Comparison of ENCODE assay signal across 13 mouse cellular contexts in genomic region chr12:108049625-108050024, GRCm38 (mm10). TPM values are rescaled to one million over a fixed set of nuclear protein-coding genes. Genes with fewer than 3 reads are reported as not detected.
DNase-seq lines count a peak whose midpoint lies in the region; ATAC-seq and TF ChIP-seq lines count a peak whose summit lies in the region.
"Had no signal": no experiment of that assay in that cellular context is flagged by ENCODE, and none has a peak within 500 bp of the region (broad histone marks: within the 10 kb centered on the region; RNA-seq: fewer than 3 reads in every experiment).

No protein-coding gene starts in this region.

- WGBS in forebrain, postnatal 0 days, result 66% methylated on average over 13 of the region's 13 CpGs
- 84% methylated on average over 13 of the region's 13 CpGs for WGBS in forebrain, embryonic 11.5 days
- 84% methylated on average over 13 of the region's 13 CpGs for WGBS in hindbrain, embryonic 13.5 days

- intact Hi-C loops in gastrocnemius, adult 2 months (cut with DNase I), result no loop called here
- intact Hi-C loops in heart, postnatal 14 days (cut with DNase I), result no loop called here

- no peak overlapping the region for H3K4me2 ChIP-seq in forebrain, postnatal 0 days (ENCODE audit: low read depth)
- H3K4me2 ChIP-seq in forebrain, embryonic 11.5 days (ENCODE audit: low read depth, low read length, severe bottlenecking), result no peak overlapping the region
- no peak overlapping the region for H3K4me2 ChIP-seq in hindbrain, embryonic 13.5 days
- H3K4me2 ChIP-seq: hindbrain, embryonic 15.5 days had no signal

- no peaks in the 10 kb centered on the region for H3K27me3 ChIP-seq in forebrain, postnatal 0 days (ENCODE audit: insufficient read depth, low read length)
- H3K27me3 ChIP-seq in forebrain, embryonic 11.5 days (ENCODE audit: control insufficient read depth, insufficient read depth, low read length), result no peaks in the 10 kb centered on the region
- H3K27me3 ChIP-seq in hindbrain, embryonic 13.5 days, result peaks cover 3% of the 10 kb centered on the region; the same call in 1 of the 2 replicates
- H3K27me3 ChIP-seq: hindbrain, embryonic 15.5 days had no signal

- no peak overlapping the region for H3K4me3 ChIP-seq in forebrain, postnatal 0 days (ENCODE audit: low read depth, low read length)
- no peak overlapping the region for H3K4me3 ChIP-seq in forebrain, embryonic 11.5 days (ENCODE audit: low read depth, low read length)
- peak overlapping the region; percentile 9; the same call in 1 of the 2 replicates for H3K4me3 ChIP-seq in gastrocnemius, adult 2 months
- no peak overlapping the region for H3K4me3 ChIP-seq in hindbrain, embryonic 13.5 days
- H3K4me3 ChIP-seq: erythroblast, embryonic 14.5 days; hindbrain, embryonic 15.5 days had no signal

- H3K27ac ChIP-seq in forebrain, postnatal 0 days (ENCODE audit: low read depth, low read length), result 0 out of 2 replicates have a peak overlapping the region, but pooled peaks have one; percentile 35
- no peak overlapping the region for H3K27ac ChIP-seq in forebrain, embryonic 11.5 days (ENCODE audit: low read depth, low read length)
- H3K27ac ChIP-seq in gastrocnemius, adult 2 months, result 0 out of 2 replicates have a peak overlapping the region, but pooled peaks have one; percentile 8
- H3K27ac ChIP-seq in hindbrain, embryonic 13.5 days, result no peak overlapping the region
- H3K27ac ChIP-seq: hindbrain, embryonic 15.5 days had no signal

- no peak overlapping the region for H3K9ac ChIP-seq in forebrain, postnatal 0 days
- no peak overlapping the region for H3K9ac ChIP-seq in forebrain, embryonic 11.5 days (ENCODE audit: low read length)
- no peak overlapping the region for H3K9ac ChIP-seq in hindbrain, embryonic 13.5 days
- H3K9ac ChIP-seq: hindbrain, embryonic 15.5 days had no signal

- DNase-seq in forebrain, postnatal 0 days, result peak; percentile 59
- no peak for DNase-seq in forebrain, embryonic 11.5 days (ENCODE audit: low spot score)
- DNase-seq in layer of hippocampus, adult 9-11 months, result peak; percentile 44
- no peak for DNase-seq in layer of hippocampus, adult 9-10 months (ENCODE audit: low spot score)
- DNase-seq in gastrocnemius, adult 2 months, result peak; percentile 45
- DNase-seq in heart, postnatal 14 days, result peak; percentile 26 to 36
- DNase-seq in spleen, postnatal 10 days (ENCODE audit: low spot score in 2 of 2), result no peak
- DNase-seq: cerebellum, postnatal 14 days; thymus, postnatal 36 days had no signal

- no peak for TF ChIP-seq CTCF in forebrain, postnatal 0 days (IDR thresholded peaks at IDR 0.05; ENCODE audit: low read depth)
- TF ChIP-seq CTCF in gastrocnemius, adult 2 months (IDR thresholded peaks at IDR 0.05), result no peak

- H3K36me3 ChIP-seq in forebrain, postnatal 0 days (ENCODE audit: insufficient read depth), result no peaks in the 10 kb centered on the region
- no peaks in the 10 kb centered on the region for H3K36me3 ChIP-seq in forebrain, embryonic 11.5 days (ENCODE audit: control insufficient read depth, insufficient read depth, low read length)
- H3K36me3 ChIP-seq in hindbrain, embryonic 13.5 days, result no peaks in the 10 kb centered on the region
- H3K36me3 ChIP-seq: hindbrain, embryonic 15.5 days had no signal

- peak; percentile 50; the same call in 1 of the 2 replicates for ATAC-seq in forebrain, postnatal 0 days
- no peak for ATAC-seq in forebrain, embryonic 11.5 days (replicated peaks; ENCODE audit: low FRiP score)
- no peak for ATAC-seq in hindbrain, embryonic 13.5 days (ENCODE audit: low FRiP score)

- H3K9me3 ChIP-seq in forebrain, postnatal 0 days (ENCODE audit: low read length), result no peaks in the 10 kb centered on the region
- H3K9me3 ChIP-seq in forebrain, embryonic 11.5 days (ENCODE audit: control insufficient read depth, low read length), result no peaks in the 10 kb centered on the region
- no peaks in the 10 kb centered on the region for H3K9me3 ChIP-seq in hindbrain, embryonic 13.5 days
- H3K9me3 ChIP-seq: hindbrain, embryonic 15.5 days had no signal

- H3K4me1 ChIP-seq in forebrain, postnatal 0 days (ENCODE audit: insufficient read depth), result no peaks in the 10 kb centered on the region
- no peaks in the 10 kb centered on the region for H3K4me1 ChIP-seq in forebrain, embryonic 11.5 days (replicated peaks; ENCODE audit: control insufficient read depth, insufficient read depth, low read length)
- no peaks in the 10 kb centered on the region for H3K4me1 ChIP-seq in hindbrain, embryonic 13.5 days (replicated peaks)
- H3K4me1 ChIP-seq: hindbrain, embryonic 15.5 days had no signal

RNA-seq across cellular contexts. Expression of gene Bcl11b, which starts 46.2 kb away (rescaled TPM):
- 103 and 122 TPM in 2 replicates for total RNA-seq in forebrain, postnatal 0 days (2014; rRNA removed)
- 45.4 and 70.1 TPM in 2 replicates for polyA plus RNA-seq in forebrain, postnatal 0 days (2015; fragmentation: Nextera tagmentation; extraction: Ambion mirVana)
- 19.4 and 24.2 TPM in 2 replicates for polyA plus RNA-seq in forebrain, embryonic 11.5 days (2014; fragmentation: Nextera tagmentation; extraction: Ambion mirVana)
- under 1 TPM in 1 of 2 experiments, not detected in 1; 0.11 TPM for total RNA-seq in gastrocnemius, adult 2 months (2021)
- 1 to 10 TPM; 1.2 to 8.6 TPM for total RNA-seq in heart, postnatal 14 days (2021)
- polyA plus RNA-seq in hindbrain, embryonic 13.5 days (2015; fragmentation: Nextera tagmentation; extraction: Ambion mirVana), result 27.0 and 31.0 TPM in 2 replicates
- polyA plus RNA-seq: C2C12; erythroblast, embryonic 14.5 days had no signal

Comparison
In these comparisons a context has a peak if more than half of its experiments do, and no peak if none do; other contexts are left out.
1. DNase-seq: peak in forebrain, postnatal 0 days (single experiment), layer of hippocampus, adult 9-11 months (single experiment), gastrocnemius, adult 2 months (single experiment) and heart, postnatal 14 days (2 of 2); none in forebrain, embryonic 11.5 days (single experiment), layer of hippocampus, adult 9-10 months (single experiment) and spleen, postnatal 10 days (0 of 2).
2. H3K27ac ChIP-seq: peak in forebrain, postnatal 0 days (single experiment) and gastrocnemius, adult 2 months (single experiment); none in forebrain, embryonic 11.5 days (single experiment) and hindbrain, embryonic 13.5 days (single experiment).
3. RNA of gene Bcl11b, which starts 46.2 kb away (total RNA-seq): 103 to 122 TPM in forebrain, postnatal 0 days; 1.2 to 8.6 TPM in heart, postnatal 14 days and 0.11 TPM in gastrocnemius, adult 2 months; every median in the first group is over 10 times any median in the second.